Mouse (Mus musculus): ENCODE results near the gene Grik5. TPM values are rescaled to one million over a fixed set of nuclear protein-coding genes. Genes with fewer than 3 reads are reported as not detected.

Gene Grik5
- polyA plus RNA-seq, 1 experiment from 2014 or later = 1.7 TPM

DNA sequence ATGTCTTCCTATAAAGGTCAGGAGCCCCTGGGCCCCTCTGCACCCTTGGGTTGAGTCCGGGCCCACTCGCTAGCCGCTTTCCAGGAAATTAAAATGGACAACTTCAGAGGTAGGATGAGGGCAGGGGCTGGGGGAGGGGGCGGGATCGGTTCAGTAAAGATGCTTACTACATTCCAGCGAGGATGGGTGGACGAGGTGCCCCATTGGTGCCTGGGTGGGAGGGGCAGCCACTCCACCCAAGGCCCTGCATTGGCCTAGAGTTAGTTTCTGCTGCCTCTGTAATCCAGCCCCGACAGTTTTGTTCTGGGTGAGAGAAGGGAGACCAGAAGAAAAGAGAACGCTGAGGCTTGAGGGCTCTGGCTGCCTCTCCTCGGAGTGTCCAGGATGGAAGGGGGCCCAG lies 17.7 kb upstream of the Grik5 start:
- H3K27ac ChIP-seq (replicated peaks) = no peak overlapping the region
- DNase-seq (ENCODE audit: low spot score) (no peak), ATAC-seq (ENCODE audit: low FRiP score, low TSS enrichment) (peak; percentile 11; the same call in 1 of the 2 replicates)
- no peaks in the 10 kb centered on the region for H3K36me3 ChIP-seq (ENCODE audit: control insufficient read depth, insufficient read depth, low read length)
- no peaks in the 10 kb centered on the region for H3K9me3 ChIP-seq (ENCODE audit: control insufficient read depth, low read length)
- H3K9ac ChIP-seq (ENCODE audit: low read length) = no peak overlapping the region
- no peak overlapping the region for H3K4me3 ChIP-seq (ENCODE audit: low read depth, low read length)
- no peak for TF ChIP-seq EP300 (optimal IDR thresholded peaks at IDR 0.05)
- no peak for TF ChIP-seq CTCF (IDR thresholded peaks at IDR 0.05; ENCODE audit: low read depth)
- 40% methylated on average over 10 of the region's 10 CpGs for WGBS
- H3K4me1 ChIP-seq (replicated peaks; ENCODE audit: control insufficient read depth, insufficient read depth) = no peaks in the 10 kb centered on the region
- no peaks in the 10 kb centered on the region for H3K27me3 ChIP-seq (ENCODE audit: control insufficient read depth, insufficient read depth, low read length)
- H3K4me2 ChIP-seq (replicated peaks; ENCODE audit: low read depth) = no peak overlapping the region

DNA sequence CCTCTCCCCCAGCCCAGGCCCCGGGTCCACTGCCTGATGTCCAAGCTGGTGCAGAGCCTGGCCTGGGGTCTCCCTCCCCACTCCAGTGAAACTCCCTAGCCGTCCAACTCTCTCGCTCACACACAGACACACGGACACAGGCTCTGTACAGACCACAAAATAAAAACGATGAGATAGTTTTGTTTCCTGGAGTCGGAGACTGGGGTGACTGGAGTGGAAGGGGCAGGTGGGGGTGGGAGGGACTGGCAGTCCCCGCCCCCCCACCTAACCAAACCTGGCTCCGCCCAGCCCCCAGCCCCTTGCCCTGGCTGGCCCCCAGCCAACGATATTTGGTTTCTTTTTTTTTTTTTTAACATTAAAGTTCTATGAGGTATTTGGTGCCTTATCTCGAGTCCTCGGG lies 16.8 kb upstream of the Grik5 start:
- Histone ChIP-seq H3K27ac (replicated peaks) (no peak overlapping the region), H3K27me3 (ENCODE audit: control insufficient read depth, insufficient read depth, low read length) (no peaks in the 10 kb centered on the region), H3K4me3 (ENCODE audit: low read depth, low read length) (no peak overlapping the region), H3K9me3 (ENCODE audit: control insufficient read depth, low read length) (no peaks in the 10 kb centered on the region), H3K36me3 (ENCODE audit: control insufficient read depth, insufficient read depth, low read length) (peaks cover under 1% of the 10 kb centered on the region; the same call in 1 of the 2 replicates), H3K4me1 (replicated peaks; ENCODE audit: control insufficient read depth, insufficient read depth) (no peaks in the 10 kb centered on the region), H3K9ac (ENCODE audit: low read length) (no peak overlapping the region), H3K4me2 (replicated peaks; ENCODE audit: low read depth) (no peak overlapping the region)
- WGBS = 18% methylated on average over 11 of the region's 11 CpGs
- no peak for ATAC-seq (ENCODE audit: low FRiP score, low TSS enrichment)
- TF ChIP-seq EP300 (optimal IDR thresholded peaks at IDR 0.05) (no peak), CTCF (IDR thresholded peaks at IDR 0.05; ENCODE audit: low read depth) (no peak)
- DNase-seq (ENCODE audit: low spot score) = no peak

DNA sequence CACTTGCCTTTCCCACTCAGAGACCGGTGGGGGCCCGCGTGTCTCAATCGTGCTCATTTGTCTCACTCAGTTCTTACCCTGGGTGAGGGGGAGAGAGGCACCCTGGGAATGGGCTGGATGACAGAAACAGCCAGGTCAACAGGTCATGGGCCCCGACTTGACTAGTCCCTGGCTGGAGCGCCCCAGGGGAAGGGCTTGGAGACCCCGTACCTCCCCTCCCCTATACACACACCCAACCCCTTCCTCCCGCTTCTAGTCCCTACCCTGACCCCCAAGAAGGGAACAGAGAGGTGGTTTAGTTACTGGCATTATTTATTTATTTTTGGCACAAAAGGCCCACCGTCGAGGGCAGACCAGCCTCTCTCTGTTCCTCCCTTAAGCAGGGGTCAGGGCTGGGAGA lies 16.4 kb upstream of the Grik5 start:
- TF ChIP-seq CTCF (IDR thresholded peaks at IDR 0.05; ENCODE audit: low read depth) = no peak
- TF ChIP-seq EP300 (optimal IDR thresholded peaks at IDR 0.05) = no peak
- Histone ChIP-seq H3K9me3 (ENCODE audit: control insufficient read depth, low read length) (no peaks in the 10 kb centered on the region), H3K27me3 (ENCODE audit: control insufficient read depth, insufficient read depth, low read length) (no peaks in the 10 kb centered on the region), H3K36me3 (ENCODE audit: control insufficient read depth, insufficient read depth, low read length) (peaks cover 4% of the 10 kb centered on the region; the same call in 1 of the 2 replicates), H3K9ac (ENCODE audit: low read length) (no peak overlapping the region), H3K4me3 (ENCODE audit: low read depth, low read length) (no peak overlapping the region), H3K4me1 (replicated peaks; ENCODE audit: control insufficient read depth, insufficient read depth) (no peaks in the 10 kb centered on the region), H3K27ac (replicated peaks) (no peak overlapping the region), H3K4me2 (replicated peaks; ENCODE audit: low read depth) (no peak overlapping the region)
- ATAC-seq (ENCODE audit: low FRiP score, low TSS enrichment) (no peak), DNase-seq (ENCODE audit: low spot score) (no peak)
- WGBS = 24% methylated on average over 10 of the region's 10 CpGs

DNA sequence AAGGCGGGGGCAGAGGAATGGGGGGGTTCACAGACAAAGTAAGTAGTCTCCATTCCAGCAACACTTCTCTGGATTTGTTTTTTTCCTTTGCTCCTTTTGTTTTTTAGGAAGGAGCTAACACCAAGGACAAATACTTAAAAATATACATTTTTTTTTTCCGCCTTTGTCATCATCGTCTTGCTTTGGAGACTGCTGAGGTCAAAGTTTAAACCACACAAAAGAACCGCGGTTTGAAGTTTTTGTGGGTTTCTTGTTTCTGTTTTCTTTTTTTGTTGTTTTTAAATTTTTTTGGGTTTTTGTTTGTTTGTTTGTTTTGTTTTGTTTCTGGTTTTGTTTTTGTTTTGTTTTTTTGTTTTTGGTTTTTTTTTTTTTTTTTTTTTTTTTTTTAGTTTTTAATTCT lies 15.8 kb upstream of the Grik5 start:
- Histone ChIP-seq H3K36me3 (ENCODE audit: control insufficient read depth, insufficient read depth, low read length) (peaks cover 4% of the 10 kb centered on the region; the same call in 1 of the 2 replicates), H3K4me3 (ENCODE audit: low read depth, low read length) (no peak overlapping the region), H3K27ac (replicated peaks) (no peak overlapping the region), H3K9ac (ENCODE audit: low read length) (no peak overlapping the region), H3K4me2 (replicated peaks; ENCODE audit: low read depth) (no peak overlapping the region), H3K27me3 (ENCODE audit: control insufficient read depth, insufficient read depth, low read length) (no peaks in the 10 kb centered on the region), H3K4me1 (replicated peaks; ENCODE audit: control insufficient read depth, insufficient read depth) (no peaks in the 10 kb centered on the region), H3K9me3 (ENCODE audit: control insufficient read depth, low read length) (no peaks in the 10 kb centered on the region)
- no peak for ATAC-seq (ENCODE audit: low FRiP score, low TSS enrichment)
- WGBS = 51% methylated on average over 5 of the region's 5 CpGs
- no peak for DNase-seq (ENCODE audit: low spot score)
- TF ChIP-seq EP300 (optimal IDR thresholded peaks at IDR 0.05) (no peak), CTCF (IDR thresholded peaks at IDR 0.05; ENCODE audit: low read depth) (no peak)

DNA sequence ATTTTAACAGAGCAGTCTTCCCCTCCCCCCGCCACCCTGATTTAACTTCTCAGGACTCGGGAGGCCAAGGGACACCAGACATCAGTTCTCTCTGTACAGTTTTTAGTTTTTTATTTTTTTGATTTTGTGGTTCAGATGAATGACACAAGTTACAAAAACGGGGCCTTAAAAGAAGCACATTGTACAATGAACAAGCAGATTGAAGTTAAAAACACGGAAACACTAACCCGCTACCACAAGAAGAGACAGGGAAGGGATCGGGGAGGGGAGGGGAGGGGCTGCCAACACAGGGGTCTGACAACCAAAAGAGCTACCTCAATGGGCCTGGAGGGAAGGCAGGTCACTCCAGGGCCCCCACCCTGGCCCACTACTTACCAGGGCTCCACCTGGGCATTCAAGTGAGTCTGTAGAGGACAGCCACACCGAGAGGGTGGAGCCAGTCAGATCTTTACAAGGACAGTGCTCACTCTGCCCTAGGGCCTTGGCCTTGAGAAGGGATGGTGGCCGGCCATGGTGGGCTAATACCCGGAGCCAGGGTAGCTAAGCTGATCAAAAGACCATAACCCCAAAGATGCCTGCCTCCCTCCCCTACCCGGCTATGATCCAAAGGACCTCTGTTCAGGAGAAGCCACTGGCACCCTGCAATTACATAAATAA lies 15.2 kb upstream of the Grik5 start:
- H3K4me3 ChIP-seq (ENCODE audit: low read depth, low read length) = no peak overlapping the region
- 64% methylated on average over 10 of the region's 10 CpGs for WGBS
- no peaks in the 10 kb centered on the region for H3K27me3 ChIP-seq (ENCODE audit: control insufficient read depth, insufficient read depth, low read length)
- TF ChIP-seq EP300 (optimal IDR thresholded peaks at IDR 0.05) = no peak
- no peak for TF ChIP-seq CTCF (IDR thresholded peaks at IDR 0.05; ENCODE audit: low read depth)
- H3K36me3 ChIP-seq (ENCODE audit: control insufficient read depth, insufficient read depth, low read length) = peaks cover 8% of the 10 kb centered on the region; the same call in 1 of the 2 replicates
- no peak overlapping the region for H3K4me2 ChIP-seq (replicated peaks; ENCODE audit: low read depth)
- H3K9ac ChIP-seq (ENCODE audit: low read length) = no peak overlapping the region
- no peaks in the 10 kb centered on the region for H3K9me3 ChIP-seq (ENCODE audit: control insufficient read depth, low read length)
- DNase-seq (ENCODE audit: low spot score) (no peak), ATAC-seq (ENCODE audit: low FRiP score, low TSS enrichment) (no peak)
- H3K27ac ChIP-seq (replicated peaks) = no peak overlapping the region
- no peaks in the 10 kb centered on the region for H3K4me1 ChIP-seq (replicated peaks; ENCODE audit: control insufficient read depth, insufficient read depth)

DNA sequence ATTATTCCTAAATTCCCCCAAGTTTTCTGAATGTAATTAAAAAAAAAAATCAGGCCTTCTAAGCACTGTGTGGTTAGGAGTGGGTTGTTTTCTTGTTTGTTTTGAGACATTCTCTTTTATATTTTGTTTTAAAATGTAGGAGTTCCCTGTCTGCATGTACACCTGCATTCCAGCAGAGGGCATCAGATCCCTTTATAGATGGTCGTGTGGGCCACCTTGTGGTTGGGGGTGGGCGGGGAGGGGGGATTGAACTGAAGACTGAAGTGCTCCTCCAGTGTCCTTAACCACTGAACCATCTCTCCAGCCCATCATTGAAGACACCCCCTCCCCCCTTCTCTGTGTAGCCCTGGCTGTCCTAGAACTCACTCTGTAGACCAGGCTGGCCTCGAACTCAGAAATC lies 14.5 kb upstream of the Grik5 start:
- no peaks in the 10 kb centered on the region for H3K9me3 ChIP-seq (ENCODE audit: control insufficient read depth, low read length)
- no peak for ATAC-seq (ENCODE audit: low FRiP score, low TSS enrichment)
- DNase-seq (ENCODE audit: low spot score) = no peak
- no peak overlapping the region for H3K4me3 ChIP-seq (ENCODE audit: low read depth, low read length)
- H3K27me3 ChIP-seq (ENCODE audit: control insufficient read depth, insufficient read depth, low read length) = no peaks in the 10 kb centered on the region
- H3K36me3 ChIP-seq (ENCODE audit: control insufficient read depth, insufficient read depth, low read length) = peaks cover 15% of the 10 kb centered on the region; the same call in 1 of the 2 replicates
- H3K4me2 ChIP-seq (replicated peaks; ENCODE audit: low read depth) = no peak overlapping the region
- no peak overlapping the region for H3K9ac ChIP-seq (ENCODE audit: low read length)
- H3K4me1 ChIP-seq (replicated peaks; ENCODE audit: control insufficient read depth, insufficient read depth) = no peaks in the 10 kb centered on the region
- no peak overlapping the region for H3K27ac ChIP-seq (replicated peaks)
- WGBS = 55% methylated on average over 3 of the region's 3 CpGs
- peak; percentile 62 for TF ChIP-seq CTCF (IDR thresholded peaks at IDR 0.05; ENCODE audit: low read depth)
- TF ChIP-seq EP300 (optimal IDR thresholded peaks at IDR 0.05) = no peak
